Mouse (Mus musculus): ENCODE results near the gene Pptc7.

DNA sequence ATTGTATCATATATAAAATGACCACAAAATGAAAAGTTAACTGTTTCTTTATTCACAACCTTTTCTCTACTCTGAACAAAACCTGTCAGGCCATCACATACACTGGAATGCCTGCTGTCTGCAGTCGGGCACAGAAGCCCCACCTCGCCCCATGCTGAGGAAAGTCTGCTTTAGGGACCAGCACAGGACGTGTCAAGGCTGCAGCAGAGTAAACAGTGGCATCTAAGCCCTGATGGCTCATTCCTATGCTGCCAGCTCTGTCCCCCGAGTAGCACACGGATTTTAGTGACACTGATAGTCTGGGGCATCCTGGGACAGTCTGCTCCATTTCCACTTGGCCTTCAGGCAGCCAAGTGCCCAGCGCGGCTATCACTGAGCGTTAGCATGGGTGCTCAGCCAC is 41.3 kb downstream of the Pptc7 start:
- TF ChIP-seq CTCF (IDR thresholded peaks at IDR 0.05; ENCODE audit: extremely low read depth, insufficient read depth, insufficient read length, insufficient replicate concordance) (no peak), POLR2A (IDR thresholded peaks at IDR 0.05; ENCODE audit: low read depth, low read length) (no peak)
